Mouse (Mus musculus): ENCODE measurements at regions not wholly inside any gene's neighbourhood (a gene's known extent, or its start where the extent isn't known, plus 50 kb on each side); places are given as distances from the start of the nearest gene placed in this dataset.

GRCm38 (mm10) chr3:144348431-144348830 is 143.4 kb upstream of the Lmo4 start:
- TF ChIP-seq CTCF (IDR thresholded peaks at IDR 0.05; ENCODE audit: low read depth) (no peak), EP300 (optimal IDR thresholded peaks at IDR 0.05) (no peak)
